Mouse (Mus musculus) T-cell, adult 2 months (primary cell): Measurements from ENCODE around the gene Proca1.

Experiments used
- DNase-seq: peaks from one replicate; pipeline ENCODE4 v3.0.0; 2022; ENCODE audit warnings: low spot score

Gene Proca1

DNA sequence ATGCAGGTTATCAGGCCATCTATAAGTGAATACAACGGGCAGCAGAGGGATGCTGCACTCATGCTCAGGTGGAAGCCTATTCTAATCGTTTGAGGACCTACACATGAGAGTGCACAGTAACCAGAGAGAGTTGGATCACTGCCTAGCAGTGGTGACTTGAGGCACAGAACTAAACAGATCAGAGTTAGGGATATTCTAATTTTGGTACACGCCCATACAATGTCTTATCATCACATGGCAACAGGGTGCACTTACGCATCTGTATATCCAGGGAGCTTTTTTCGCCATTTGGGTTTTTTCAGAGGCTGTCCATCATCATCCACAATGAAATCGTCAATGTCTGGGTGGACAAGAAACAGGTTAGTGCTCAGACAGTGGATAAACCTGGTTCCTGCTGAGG is 38.3 kb downstream of the Proca1 start:
- DNase-seq, result no peak

GRCm38 (mm10) chr11:78240193-78240857 is 47.1 kb downstream of the Proca1 start:
- DNase-seq, result no peak

DNA sequence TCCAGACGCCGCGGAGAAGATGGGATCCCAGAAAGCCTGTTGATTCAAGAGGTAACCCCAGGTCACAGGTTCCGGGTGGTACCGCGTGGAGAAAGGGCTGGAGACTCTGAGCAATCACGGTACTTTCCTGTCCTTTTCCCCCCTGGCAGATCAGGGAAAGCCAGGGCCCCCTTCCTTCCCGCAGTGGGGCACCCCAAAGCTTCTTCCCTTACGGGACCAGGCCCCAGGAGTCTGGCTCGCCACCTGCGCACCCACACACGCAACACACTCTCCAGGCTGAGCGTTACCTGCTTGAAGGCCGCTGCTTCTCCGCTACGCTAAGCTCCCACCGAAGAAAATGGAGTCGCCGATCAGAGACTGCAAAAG is 52.1 kb downstream of the Proca1 start:
- no peak for DNase-seq

- DNase-seq, result peak; percentile 89
Observed at GRCm38 (mm10) chr11:78245627-78246317, 52.6 kb downstream of the Proca1 start, which contains the start of the genes Sdf2 and Supt6. Sdf2 (plus strand) TSS chr11:78245746. Supt6 (minus strand) TSS chr11:78245987.

DNA sequence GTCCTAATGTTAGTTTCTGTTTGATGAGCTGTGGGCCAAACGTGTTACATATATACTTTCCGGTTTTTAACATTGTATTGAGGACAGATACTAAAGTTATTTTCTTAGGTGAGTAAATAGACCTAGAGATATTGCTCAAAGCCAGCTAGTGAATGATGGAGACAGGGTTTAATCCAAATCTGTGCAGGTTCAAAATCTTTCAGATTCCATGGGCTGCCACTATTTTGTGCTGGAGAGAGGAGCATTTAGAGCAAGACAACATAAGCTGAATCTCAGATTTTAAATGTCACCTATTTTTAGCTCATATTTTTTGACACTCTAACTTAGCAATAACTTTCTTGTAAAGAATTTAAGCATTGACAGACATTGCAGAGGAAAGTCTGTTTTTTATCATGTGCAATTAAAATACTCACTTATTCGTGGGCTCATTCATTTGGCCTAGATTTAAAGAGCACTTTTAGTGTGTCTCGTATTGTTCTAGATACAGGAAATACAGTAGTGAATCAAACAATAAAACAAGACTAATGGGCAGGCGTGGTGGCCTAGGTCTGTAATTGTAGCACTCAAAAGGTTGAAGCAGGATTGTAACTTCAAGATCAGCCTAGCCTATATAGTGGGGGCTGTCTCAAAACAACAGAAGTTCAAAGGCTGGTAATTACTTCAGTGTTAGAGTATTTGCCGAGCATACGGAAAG is 53.3 kb downstream of the Proca1 start:
- no peak for DNase-seq

GRCm38 (mm10) chr11:78247012-78247348 is 53.8 kb downstream of the Proca1 start:
- DNase-seq, result no peak

DNA sequence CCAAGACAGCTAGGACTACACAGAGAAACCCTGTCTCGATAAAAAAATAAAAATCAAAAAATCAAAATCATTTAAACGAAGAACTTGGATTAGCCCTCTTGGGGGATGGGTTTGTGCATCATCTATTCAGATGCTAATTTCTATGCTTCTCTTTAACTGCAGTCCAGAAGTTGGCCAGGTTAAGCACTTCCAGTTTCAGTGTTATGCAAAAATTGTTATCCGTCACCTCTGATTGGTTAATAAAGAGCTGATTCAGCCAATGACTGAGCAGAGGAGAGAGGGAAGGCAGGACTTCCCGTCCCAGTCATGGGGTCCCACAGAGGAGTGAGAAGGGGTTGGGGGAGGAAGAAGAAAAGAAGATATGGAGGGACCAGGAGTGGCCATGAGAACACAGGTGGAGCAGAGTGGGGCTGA is 54.5 kb downstream of the Proca1 start:
- DNase-seq, result no peak
